Mouse (Mus musculus) lung, postnatal 14 days (tissue): ENCODE results near the gene Col13a1.
A peak's percentile ranks its signal among the peaks of the same experiment; 100 is the strongest.

Source experiments
- DNase-seq: peaks from one replicate; pipeline ENCODE4 v3.0.0; 2021

Col13a1 gene

GRCm38 (mm10) chr10:61978866-61979340 is at the start of gene Col13a1:
Col13a1 (minus strand) TSS chr10:61979108.
- DNase-seq, result peak; percentile 37

DNA sequence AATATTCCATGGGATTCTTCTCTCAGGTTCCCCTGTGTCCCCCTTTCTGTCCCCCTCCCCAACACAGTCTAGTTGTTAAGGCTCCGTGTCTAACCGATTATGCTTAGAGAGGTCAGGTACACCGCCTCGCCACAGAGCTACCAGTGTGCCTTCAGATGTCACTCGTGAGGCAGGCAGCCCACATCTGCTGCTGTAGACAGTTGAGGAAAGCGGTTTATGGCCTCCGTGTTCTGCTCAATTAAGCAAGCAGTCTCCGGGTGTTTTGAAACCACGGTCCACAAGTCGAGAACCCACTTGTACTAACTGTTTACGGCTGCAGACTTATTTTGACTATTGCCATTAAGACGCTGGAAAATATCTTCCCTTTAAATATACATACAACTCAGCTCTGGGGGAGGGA is 48.8 kb upstream of the Col13a1 start:
- no peak for DNase-seq

DNA sequence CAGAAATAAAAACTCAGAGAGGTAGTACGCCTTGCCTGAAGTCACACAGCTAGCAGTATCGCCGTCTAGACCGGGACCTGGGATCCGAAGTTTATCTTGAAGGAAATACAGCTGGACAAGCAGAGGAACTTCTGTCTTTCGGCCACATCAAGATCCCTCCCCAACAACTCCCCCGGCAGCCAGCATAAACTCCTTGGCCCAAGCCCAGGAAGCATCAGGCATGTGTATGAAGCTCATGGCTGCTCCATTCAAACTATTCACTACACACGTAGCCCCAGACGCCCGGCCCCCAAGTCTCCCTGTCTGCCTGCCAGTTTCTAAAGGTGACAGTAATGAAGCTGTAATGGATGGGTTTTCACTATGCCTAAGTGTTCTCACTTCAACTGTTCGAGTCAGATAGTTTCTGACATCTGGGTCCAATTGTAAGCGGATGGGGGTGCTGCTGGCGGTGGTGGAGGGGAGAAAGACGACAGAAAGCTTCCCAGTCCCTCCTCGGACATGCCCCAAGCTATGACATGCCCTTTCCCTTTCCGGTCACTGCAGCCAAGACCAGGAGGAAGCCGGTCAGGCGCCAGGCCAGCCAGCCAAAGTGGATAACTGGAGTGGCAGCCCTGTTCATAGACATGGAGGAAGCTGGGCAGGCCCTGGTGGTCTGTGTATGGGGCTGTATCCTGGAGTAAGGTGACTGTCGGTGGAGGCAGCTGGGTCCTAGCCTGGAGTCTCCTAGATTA is 45.1 kb upstream of the Col13a1 start:
- peak; percentile 74 for DNase-seq

GRCm38 (mm10) chr10:62020068-62020620 is 41.2 kb upstream of the Col13a1 start:
- no peak for DNase-seq

GRCm38 (mm10) chr10:62019386-62020067 is 40.6 kb upstream of the Col13a1 start:
- DNase-seq, result no peak

- peak; percentile 38 for DNase-seq
Measured at GRCm38 (mm10) chr10:62016947-62017346, 38.0 kb upstream of the Col13a1 start.

GRCm38 (mm10) chr10:62013190-62013589 is 34.3 kb upstream of the Col13a1 start:
- no peak for DNase-seq

DNA sequence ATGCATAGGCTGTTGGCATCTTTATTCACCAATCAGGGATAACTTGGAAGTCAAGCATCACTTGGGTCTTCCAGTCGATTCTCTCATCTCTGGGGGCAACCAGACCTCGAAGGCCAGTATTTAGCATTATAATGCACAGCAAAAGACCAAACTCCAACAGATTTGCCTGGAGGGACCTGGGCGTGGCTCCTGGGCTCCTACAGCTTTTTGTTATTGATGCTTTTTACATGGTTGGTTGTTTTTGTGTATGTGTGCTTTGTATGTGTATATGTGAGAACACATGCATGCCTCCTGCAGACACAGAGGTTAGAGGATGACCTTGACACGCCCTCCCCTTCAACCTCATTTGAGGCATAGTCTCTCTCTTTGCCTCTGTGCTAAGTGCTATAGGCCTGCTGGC is 33.5 kb upstream of the Col13a1 start:
- DNase-seq, result no peak

DNA sequence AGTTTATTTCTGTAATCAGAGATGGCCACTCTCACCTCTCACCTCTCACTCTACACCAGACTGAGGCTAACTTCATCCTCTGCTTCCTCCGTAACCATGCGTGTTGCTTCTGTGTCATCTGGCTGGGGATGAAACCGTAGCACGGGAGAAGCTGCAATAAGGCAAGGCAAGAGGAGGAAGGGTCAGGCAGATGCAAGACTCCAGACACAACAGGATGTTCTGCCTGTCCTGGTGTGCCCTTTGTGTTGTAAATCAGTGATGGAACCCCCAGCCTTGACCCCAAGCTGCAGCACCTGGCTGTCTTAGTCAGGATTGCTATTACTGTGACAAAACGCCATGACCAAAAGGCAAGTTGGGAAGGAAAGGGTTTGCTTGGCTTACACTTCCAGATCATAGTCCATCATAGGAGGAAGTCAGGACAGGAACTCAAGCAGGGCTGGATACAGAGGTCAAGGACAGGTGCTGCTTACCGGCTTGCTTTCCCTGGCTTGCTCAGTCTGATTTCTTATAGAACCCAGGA is 31.1 kb upstream of the Col13a1 start:
- no peak for DNase-seq

GRCm38 (mm10) chr10:62007958-62008357 is 29.1 kb upstream of the Col13a1 start:
- no peak for DNase-seq

GRCm38 (mm10) chr10:62006371-62006770 is 27.5 kb upstream of the Col13a1 start:
- no peak for DNase-seq

DNA sequence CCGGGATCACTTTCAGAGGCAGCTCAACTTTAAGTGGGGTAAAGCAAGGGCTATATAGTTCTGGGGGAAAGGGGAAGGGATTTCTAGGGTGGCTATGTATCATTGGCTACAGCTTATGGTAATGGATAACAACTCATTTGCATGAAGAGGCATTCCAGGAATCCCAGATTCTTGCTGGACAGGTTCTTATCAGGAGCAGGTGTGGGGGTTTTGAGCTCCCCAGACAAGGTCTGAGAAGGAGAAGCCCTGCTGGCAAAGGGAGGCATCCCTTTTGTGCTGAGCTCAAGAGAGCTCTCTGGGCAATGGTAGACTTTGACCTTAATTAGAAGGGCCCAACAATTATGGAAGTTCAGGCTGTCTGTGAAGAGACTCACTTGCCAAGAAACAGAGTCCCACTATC is 21.3 kb upstream of the Col13a1 start:
- no peak for DNase-seq

GRCm38 (mm10) chr10:61999766-62000165 is 20.9 kb upstream of the Col13a1 start:
- no peak for DNase-seq

GRCm38 (mm10) chr10:61991481-61992424 is 12.8 kb upstream of the Col13a1 start:
- no peak for DNase-seq

DNA sequence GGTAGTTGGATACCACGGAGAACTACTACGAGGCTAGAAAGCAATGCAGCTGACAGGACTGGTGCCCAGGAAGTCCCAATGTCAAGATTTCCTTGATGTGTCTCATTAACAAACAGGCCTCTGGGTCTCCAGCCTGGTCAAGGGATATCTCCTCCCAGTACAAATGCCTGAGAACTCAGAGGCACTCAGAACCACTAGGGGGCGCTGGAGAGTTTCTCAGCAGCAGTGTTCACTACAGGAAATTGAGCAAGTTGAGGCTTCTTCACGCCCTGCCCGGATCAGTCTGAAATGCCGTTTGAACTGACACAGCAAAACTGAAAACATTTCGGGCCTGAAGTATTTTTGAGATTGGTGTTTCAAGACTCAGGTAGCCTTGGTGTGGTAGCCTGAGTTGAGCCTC is 1.5 kb upstream of the Col13a1 start:
- DNase-seq, result peak; percentile 97

GRCm38 (mm10) chr10:61978112-61978865 is 619 bp downstream of the Col13a1 start:
- peak; percentile 35 for DNase-seq

GRCm38 (mm10) chr10:61977392-61978096 is 1.4 kb downstream of the Col13a1 start:
- no peak for DNase-seq

- DNase-seq, result peak; percentile 46
Measured at GRCm38 (mm10) chr10:61976987-61977386, 1.9 kb downstream of the Col13a1 start.

GRCm38 (mm10) chr10:61974581-61974980 is 4.3 kb downstream of the Col13a1 start:
- no peak for DNase-seq

DNA sequence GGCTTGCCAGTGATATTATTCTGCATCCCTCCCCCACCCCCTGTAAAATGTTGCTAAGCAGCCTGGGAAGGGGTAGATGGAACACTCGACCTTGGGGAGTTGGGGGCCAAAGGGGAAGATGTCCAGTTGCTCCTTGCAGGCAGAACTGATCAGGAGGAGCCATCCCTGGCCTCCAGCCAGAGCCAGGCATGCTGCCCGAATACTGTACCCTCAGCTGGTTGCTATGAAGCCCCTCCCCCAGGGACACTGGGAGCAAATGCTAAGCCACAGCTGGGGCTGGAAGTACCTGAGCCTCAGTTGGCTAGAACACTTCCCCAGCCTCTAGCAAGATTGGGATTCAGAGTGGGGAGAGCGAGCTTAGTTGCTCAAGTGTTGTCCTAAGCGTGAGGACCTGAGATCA is 6.9 kb downstream of the Col13a1 start:
- DNase-seq, result no peak

- no peak for DNase-seq
Measured at GRCm38 (mm10) chr10:61968003-61968553, 10.8 kb downstream of the Col13a1 start.
